Mouse (Mus musculus) limb, embryonic 14.5 days (tissue): ENCODE results near the gene Hcn3. TPM values are rescaled to one million over a fixed set of nuclear protein-coding genes. Genes with fewer than 3 reads are reported as not detected.

ENCODE experiments used
- ATAC-seq: fragments of 200-750 bp; cut with Nextera tagmentation; 2 replicates; pipeline ENCODE4 v1.8.0; 2017; ENCODE audit warnings: low read depth, moderate number of reproducible peaks, moderate TSS enrichment; ENCODE audit not compliant: low FRiP score
- DNase-seq: peaks from one replicate; pipeline ENCODE4 v3.0.0-alpha.2; 2015; ENCODE audit warnings: low spot score
- H3K27ac ChIP-seq: fragments of 300-500 bp; sonication (generic); replicated peaks from 2 replicates; pipeline ENCODE4 v1.5.1; 2014; ENCODE audit warnings: low read depth, mild to moderate bottlenecking, low read length, moderate library complexity, mixed read lengths
- H3K27me3 ChIP-seq: fragments of 300-500 bp; sonication (generic); 2 replicates; pipeline ENCODE4 v1.6.1; 2014; ENCODE audit warnings: low read length, mixed read lengths; ENCODE audit not compliant: control insufficient read depth, insufficient read depth
- H3K36me3 ChIP-seq: fragments of 300-500 bp; sonication (generic); 2 replicates; pipeline ENCODE4 v1.6.1; 2014; ENCODE audit warnings: mild to moderate bottlenecking, low read length, moderate library complexity, mixed read lengths; ENCODE audit not compliant: control insufficient read depth, insufficient read depth
- H3K4me1 ChIP-seq: fragments of 300-500 bp; sonication (generic); 2 replicates; pipeline ENCODE4 v1.6.1; 2014; ENCODE audit warnings: antibody characterized with exemption, low read length, mixed read lengths; ENCODE audit not compliant: control insufficient read depth, insufficient read depth
- H3K4me2 ChIP-seq: fragments of 300-500 bp; sonication (generic); replicated peaks from 2 replicates; pipeline ENCODE4 v1.6.1; 2014; ENCODE audit warnings: low read depth, mild to moderate bottlenecking, low read length, moderate library complexity; ENCODE audit not compliant: severe bottlenecking
- H3K4me3 ChIP-seq: fragments of 300-500 bp; sonication (generic); replicated peaks from 2 replicates; pipeline ENCODE4 v1.5.1; 2014; ENCODE audit warnings: low read length
- H3K9ac ChIP-seq: fragments of 300-500 bp; sonication (generic); 2 replicates; pipeline ENCODE4 v1.6.1; 2014; ENCODE audit warnings: mild to moderate bottlenecking, low read depth, low read length, moderate library complexity; ENCODE audit not compliant: severe bottlenecking
- H3K9me3 ChIP-seq: fragments of 300-500 bp; sonication (generic); 2 replicates; pipeline ENCODE4 v1.6.1; 2016; ENCODE audit warnings: low read length; ENCODE audit not compliant: control insufficient read depth
- POLR2A ChIP-seq: fragments of 200-500 bp; IDR thresholded peaks from 2 replicates; pipeline ENCODE4 v1.8.0; 2012; ENCODE audit warnings: inconsistent platforms, mild to moderate bottlenecking, moderate library complexity, borderline replicate concordance; ENCODE audit not compliant: insufficient read depth, insufficient read length; ENCODE audit errors: extremely low read depth
- WGBS: fragments of 180-500 bp; shearing (Covaris S2); extraction: QIAGEN DNeasy Blood & Tissue Kit; methylation state at CpG from one replicate; pipeline ENCODE4 v1.1.7; 2014; 5-methylcytosine and 5-hydroxymethylcytosine counted together
- polyA plus RNA-seq, 2 experiments: library from polyadenylated mRNA; depleted of rRNA in 1 of 2; stranded (reverse) in 1 of 2; unstranded in 1 of 2; fragments of >200 nt; fragmentation: Nextera tagmentation in 1 of 2; extraction: Ambion mirVana in 1 of 2; gene quantifications; 2 replicates each; pipeline versions ENCODE4 v1.2.1 to v1.2.3; 2012 to 2014

Hcn3 gene
- polyA plus RNA-seq, 2 experiments, result 1.5 to 4.6 TPM

GRCm38 (mm10) chr3:89144821-89145220, 15.2 kb downstream of the Hcn3 start:
- TF ChIP-seq POLR2A, result no peak

GRCm38 (mm10) chr3:89136365-89136764, 23.6 kb downstream of the Hcn3 start:
- no peak overlapping the region for H3K4me3 ChIP-seq

More at GRCm38 (mm10) chr3:89144821-89145220, 15.2 kb downstream of the Hcn3 start:
- Histone ChIP-seq H3K4me1 (peaks cover 3% of the 10 kb centered on the region; the same call in 1 of the 2 replicates), H3K36me3 (no peaks in the 10 kb centered on the region), H3K4me2 (no peak overlapping the region), H3K27me3 (peaks cover 2% of the 10 kb centered on the region; the same call in 1 of the 2 replicates), H3K4me3 (no peak overlapping the region), H3K9me3 (no peaks in the 10 kb centered on the region), H3K9ac (no peak overlapping the region), H3K27ac (no peak overlapping the region)
- ATAC-seq (no peak), DNase-seq (no peak)
- 63% methylated on average over 10 of the region's 10 CpGs for WGBS

GRCm38 (mm10) chr3:89135958-89136357, 24.0 kb downstream of the Hcn3 start, which contains the start of gene Pklr:
TSS of gene Pklr (plus strand) at chr3:89136142.
- H3K4me3 ChIP-seq, result no peak within 1 kb of the TSS
- no peak within 1 kb of the TSS for H3K4me2 ChIP-seq

More at GRCm38 (mm10) chr3:89136365-89136764, 23.6 kb downstream of the Hcn3 start:
- WGBS, result 47% methylated on average over 9 of the region's 9 CpGs
- Histone ChIP-seq H3K9ac (no peak overlapping the region), H3K27me3 (no peaks in the 10 kb centered on the region), H3K36me3 (no peaks in the 10 kb centered on the region), H3K4me1 (no peaks in the 10 kb centered on the region; the same call in 1 of the 2 replicates), H3K9me3 (no peaks in the 10 kb centered on the region), H3K27ac (no peak overlapping the region), H3K4me2 (no peak overlapping the region)
- no peak for TF ChIP-seq POLR2A
- DNase-seq (no peak), ATAC-seq (no peak)

DNA sequence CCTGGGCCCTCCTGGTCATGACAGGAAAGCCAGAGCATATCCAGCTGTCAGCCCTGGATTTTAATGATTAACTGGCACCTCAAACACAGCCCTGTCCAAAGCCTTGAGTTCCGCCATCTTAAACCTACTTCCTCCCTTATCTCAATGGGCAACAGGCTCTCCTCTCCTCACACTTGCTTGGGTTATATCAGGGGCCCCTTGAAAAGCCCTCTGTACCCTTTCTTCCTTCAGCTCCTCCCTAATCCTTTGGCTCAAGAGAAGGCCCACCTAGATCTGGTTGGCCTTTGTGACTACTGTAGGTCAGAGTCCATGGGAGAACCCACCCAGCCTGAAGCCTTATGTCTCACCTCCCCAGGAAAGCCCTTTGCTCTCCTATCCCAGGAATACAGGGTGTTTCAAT, 26.2 kb downstream of the Hcn3 start:
- Histone ChIP-seq H3K9me3 (no peaks in the 10 kb centered on the region), H3K9ac (no peak overlapping the region), H3K4me3 (no peak overlapping the region), H3K4me2 (no peak overlapping the region), H3K27me3 (no peaks in the 10 kb centered on the region), H3K27ac (no peak overlapping the region), H3K36me3 (no peaks in the 10 kb centered on the region), H3K4me1 (no peaks in the 10 kb centered on the region; the same call in 1 of the 2 replicates)
- WGBS, result 78% methylated on average over 1 of the region's 1 CpGs
- no peak for DNase-seq
- no peak for TF ChIP-seq POLR2A
- ATAC-seq, result no peak

More at GRCm38 (mm10) chr3:89135958-89136357, 24.0 kb downstream of the Hcn3 start, which contains the start of gene Pklr:
- Histone ChIP-seq H3K27ac (no peak within 1 kb of the TSS), H3K27me3 (no peaks in the 10 kb centered on the region), H3K9ac (no peak within 1 kb of the TSS), H3K4me1 (no peaks in the 10 kb centered on the region; the same call in 1 of the 2 replicates), H3K9me3 (no peaks in the 10 kb centered on the region), H3K36me3 (no peaks in the 10 kb centered on the region)
- 67% methylated on average over 3 of the region's 3 CpGs for WGBS
- TF ChIP-seq POLR2A, result no peak
- no peak for ATAC-seq
- DNase-seq, result no peak

- no peak overlapping the region for H3K9ac ChIP-seq
- 82% methylated on average over 7 of the region's 7 CpGs for WGBS
- H3K4me1 ChIP-seq, result no peaks in the 10 kb centered on the region; the same call in 1 of the 2 replicates
- H3K27me3 ChIP-seq, result no peaks in the 10 kb centered on the region
- H3K4me3 ChIP-seq, result no peak overlapping the region
- no peak for TF ChIP-seq POLR2A
- no peak for DNase-seq
- H3K36me3 ChIP-seq, result no peaks in the 10 kb centered on the region
- ATAC-seq, result no peak
- H3K9me3 ChIP-seq, result no peaks in the 10 kb centered on the region
- H3K4me2 ChIP-seq, result no peak overlapping the region
- H3K27ac ChIP-seq, result no peak overlapping the region
Measured at GRCm38 (mm10) chr3:89133063-89133450, 26.9 kb downstream of the Hcn3 start.
